Mouse (Mus musculus): ENCODE data around the gene Kctd13.

The Kctd13 gene

GRCm38 (mm10) chr7:126981601-126982000 lies 52.9 kb downstream of the Kctd13 start:
- DNase-seq (ENCODE audit: low spot score in 2 of 2): no peak

- no peak for DNase-seq (ENCODE audit: low spot score in 2 of 2)
These were observed 53.4 kb downstream of the Kctd13 start for GRCm38 (mm10) chr7:126982054-126982453.

GRCm38 (mm10) chr7:126983113-126983512 lies 54.4 kb downstream of the Kctd13 start:
- no peak for DNase-seq (ENCODE audit: low spot score in 2 of 2)

- peak; percentile 51 to 52 for DNase-seq (ENCODE audit: low spot score in 2 of 2)
These were observed 56.2 kb downstream of the Kctd13 start for GRCm38 (mm10) chr7:126984667-126985444.

- peak in 1 of 2 experiments; percentile 41 for DNase-seq (ENCODE audit: low spot score in 2 of 2)
These were observed 57.6 kb downstream of the Kctd13 start for GRCm38 (mm10) chr7:126986319-126986718.

GRCm38 (mm10) chr7:126988816-126989215 lies 60.1 kb downstream of the Kctd13 start:
- DNase-seq (ENCODE audit: low spot score in 2 of 2): no peak
